Mouse (Mus musculus) c-Kit-positive CD71-negative TER-119-negative erythroid progenitor cells, embryonic 14.5 days (primary cell): ENCODE data around the gene Aldh1b1.

ENCODE experiments used
- DNase-seq: peaks from one replicate; pipeline ENCODE4 v3.0.0-alpha.2; 2013; ENCODE audit warnings: low read depth

The Aldh1b1 gene

GRCm38 (mm10) chr4:45785959-45786358 lies 12.9 kb upstream of the Aldh1b1 start:
- no peak for DNase-seq

- DNase-seq: no peak
Measured at GRCm38 (mm10) chr4:45786674-45787073, 12.1 kb upstream of the Aldh1b1 start.

DNA sequence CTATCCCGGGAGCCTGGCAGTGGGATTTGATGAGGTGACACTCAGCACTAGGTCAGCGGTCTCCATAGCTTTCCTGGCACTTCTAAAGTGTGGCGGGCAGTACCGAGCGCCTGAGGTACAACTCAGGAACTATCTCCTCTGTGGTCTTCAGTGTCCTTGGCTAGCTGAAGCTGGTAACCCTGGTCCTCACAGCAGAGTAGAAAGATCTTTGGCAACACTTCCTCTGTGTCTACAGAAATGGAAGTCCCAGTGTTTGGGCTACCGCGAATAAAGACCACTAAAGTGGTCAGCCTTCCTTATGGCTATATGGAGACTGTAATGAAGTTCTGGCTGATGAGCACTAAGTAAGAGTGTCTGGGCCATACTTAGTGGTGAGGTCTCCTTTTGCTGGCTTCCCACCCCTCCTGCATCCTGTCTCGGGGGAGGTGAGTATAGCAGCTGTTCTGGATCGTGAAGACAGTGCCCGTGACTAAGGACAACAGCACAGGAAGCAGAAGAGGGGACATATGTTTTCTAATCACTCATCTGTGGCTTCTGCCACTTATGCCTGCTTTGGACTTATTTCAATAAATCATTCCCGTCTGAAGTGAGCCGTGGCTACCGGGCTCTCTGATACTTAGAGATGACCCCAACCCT lies 10.3 kb upstream of the Aldh1b1 start:
- DNase-seq: no peak

DNA sequence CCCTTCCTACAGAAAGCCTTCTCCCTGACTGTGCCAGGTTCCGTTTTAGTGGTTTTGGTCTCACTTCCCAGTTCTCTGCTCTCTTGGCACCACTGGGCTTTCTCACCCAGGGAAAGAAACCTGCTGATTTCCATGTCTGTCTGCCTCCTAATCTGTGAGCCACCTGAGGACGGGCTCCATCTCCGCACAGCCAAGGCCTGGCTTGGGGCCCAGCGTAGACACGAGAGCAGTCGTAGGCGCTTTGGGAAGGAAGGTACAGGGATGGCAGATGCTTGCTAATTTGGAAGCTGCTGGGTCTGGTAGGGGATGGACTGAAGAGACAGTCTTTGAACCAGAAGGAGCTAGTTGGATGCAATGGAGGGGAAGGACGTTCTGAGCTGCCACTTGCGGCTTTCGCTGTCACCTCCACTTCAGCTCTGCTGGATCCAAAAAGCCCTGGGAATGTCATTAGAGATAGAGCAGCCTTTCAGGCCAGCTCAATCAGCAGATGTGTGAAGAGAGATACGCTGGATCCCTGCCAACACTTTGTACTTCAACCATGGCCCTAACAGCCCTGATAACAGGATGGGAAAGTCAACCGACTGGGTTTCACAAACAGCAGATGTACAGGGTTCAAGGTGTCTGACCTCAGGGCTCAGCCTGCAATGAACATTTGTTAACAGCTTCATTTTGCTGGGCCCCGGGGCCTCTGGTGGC lies 9.4 kb upstream of the Aldh1b1 start:
- no peak for DNase-seq

DNA sequence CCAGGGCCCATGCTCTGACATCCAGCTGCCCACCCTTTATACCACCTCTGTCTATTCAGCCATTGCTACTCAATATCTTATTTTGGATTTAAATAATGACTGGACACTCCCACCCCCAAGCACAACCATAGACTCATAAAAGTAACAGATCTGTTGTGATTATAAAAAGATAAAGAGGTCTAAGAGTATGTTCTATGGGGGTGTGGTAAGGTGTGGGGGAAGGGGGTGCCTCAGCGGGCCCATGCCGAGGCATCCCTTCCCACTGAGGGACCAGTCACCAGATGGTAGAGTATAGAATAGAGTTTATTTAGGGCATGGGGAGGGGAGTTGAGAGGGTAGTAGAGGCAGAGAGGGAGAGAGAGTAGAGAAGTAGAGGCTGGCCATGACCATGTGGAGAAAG lies 8.8 kb upstream of the Aldh1b1 start:
- no peak for DNase-seq

DNA sequence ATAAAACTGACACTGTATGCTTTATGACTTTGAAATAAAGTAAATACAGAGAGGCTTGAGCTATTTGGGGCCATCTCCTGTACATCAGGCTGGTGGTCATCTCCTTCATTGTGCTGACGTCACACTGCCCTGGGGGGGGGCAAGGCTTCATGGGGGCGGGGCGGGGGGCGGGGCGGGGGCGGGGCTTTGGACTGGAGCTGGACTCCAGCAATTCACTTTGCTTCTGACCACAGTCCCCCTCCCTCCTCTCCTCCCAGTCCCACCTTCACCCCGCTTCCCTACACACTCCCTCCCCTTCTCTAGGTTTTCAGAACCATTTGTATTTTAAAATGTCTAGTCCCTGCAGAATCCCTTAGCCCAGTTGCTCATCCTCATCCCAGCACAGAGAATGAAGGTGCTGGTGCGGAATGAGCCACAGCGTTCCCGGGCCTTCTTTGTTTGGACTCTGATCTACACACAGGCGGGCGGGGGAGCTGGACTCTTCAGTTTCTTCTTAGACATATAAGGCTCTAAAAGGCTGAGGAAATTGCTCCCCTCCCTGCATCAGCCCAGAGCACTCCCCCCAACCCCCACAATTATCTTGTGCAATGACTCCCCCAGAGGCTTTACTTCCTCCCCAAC lies 3.5 kb upstream of the Aldh1b1 start:
- DNase-seq: no peak

DNA sequence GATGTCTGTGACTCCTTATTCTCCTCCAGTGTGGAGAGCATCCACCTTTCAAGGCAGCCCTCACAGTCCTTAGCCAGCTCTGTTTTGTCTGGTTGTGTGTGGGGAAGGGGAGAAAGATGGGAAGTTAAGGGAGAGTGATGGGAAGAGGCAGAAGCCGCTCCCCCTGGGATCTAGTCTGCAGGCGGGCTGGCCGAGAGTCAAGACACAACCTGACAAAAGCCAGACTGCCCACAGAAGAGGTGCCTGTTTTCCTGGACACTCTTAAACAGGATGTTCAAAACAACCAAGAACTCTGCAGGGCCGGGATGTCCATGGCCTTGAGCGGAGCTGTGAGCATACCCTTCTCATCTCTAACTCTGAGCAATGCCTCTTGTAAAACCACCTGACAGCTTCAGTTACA lies 2.1 kb upstream of the Aldh1b1 start:
- no peak for DNase-seq

- DNase-seq: no peak
Measured at GRCm38 (mm10) chr4:45799956-45800537, 1.2 kb downstream of the Aldh1b1 start.

DNA sequence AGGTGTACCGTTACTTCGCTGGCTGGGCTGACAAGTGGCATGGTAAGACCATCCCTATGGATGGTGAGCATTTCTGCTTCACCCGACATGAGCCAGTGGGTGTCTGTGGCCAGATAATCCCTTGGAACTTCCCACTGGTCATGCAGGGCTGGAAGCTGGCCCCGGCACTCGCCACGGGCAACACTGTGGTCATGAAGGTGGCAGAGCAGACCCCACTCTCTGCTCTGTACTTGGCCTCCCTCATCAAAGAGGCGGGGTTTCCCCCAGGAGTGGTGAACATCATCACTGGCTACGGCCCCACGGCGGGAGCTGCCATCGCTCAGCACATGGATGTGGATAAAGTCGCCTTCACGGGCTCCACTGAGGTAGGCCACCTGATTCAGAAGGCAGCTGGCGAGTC lies 4.1 kb downstream of the Aldh1b1 start:
- DNase-seq: no peak

DNA sequence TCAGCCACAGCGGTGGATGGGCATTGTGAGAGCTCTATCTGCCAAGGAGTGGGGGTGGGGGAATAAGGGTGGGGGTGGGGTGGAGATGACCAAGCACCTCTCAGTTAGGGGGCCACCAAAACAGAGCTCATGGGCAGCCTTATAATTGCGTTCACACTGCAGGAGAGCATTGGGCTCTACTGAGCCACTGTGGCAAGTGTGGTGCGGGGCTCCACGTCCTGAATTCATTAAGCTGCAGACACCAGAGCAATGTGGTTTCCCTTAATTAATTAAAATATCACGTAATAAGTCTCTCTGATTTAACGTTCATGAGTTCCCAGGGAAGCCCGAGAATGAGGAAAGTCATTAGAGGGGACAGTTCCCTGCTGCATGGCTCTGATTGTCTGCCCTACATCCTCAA lies 9.2 kb downstream of the Aldh1b1 start:
- no peak for DNase-seq

- DNase-seq: no peak
Measured at GRCm38 (mm10) chr4:45811250-45811649, 12.4 kb downstream of the Aldh1b1 start.

DNA sequence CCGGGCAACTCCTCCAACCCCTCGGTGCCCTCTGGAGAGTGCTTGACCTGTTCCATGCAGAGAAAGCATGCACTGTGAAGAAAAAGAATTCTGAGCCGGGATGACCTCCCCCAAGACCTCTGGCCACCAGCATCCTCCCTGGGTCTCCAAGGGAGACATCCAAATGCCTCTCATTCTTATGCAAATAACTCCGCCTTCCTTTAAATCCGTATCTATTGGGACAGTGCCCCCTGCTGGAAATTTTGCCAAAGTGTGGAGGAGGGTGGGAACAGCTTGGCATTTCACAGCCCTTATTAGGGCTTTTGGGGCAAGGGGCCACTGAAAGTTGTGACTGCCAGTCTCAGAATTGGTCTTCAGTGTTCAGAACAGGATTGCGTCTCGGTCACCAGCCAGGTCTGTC lies 16.7 kb downstream of the Aldh1b1 start:
- DNase-seq: peak; percentile 34

DNA sequence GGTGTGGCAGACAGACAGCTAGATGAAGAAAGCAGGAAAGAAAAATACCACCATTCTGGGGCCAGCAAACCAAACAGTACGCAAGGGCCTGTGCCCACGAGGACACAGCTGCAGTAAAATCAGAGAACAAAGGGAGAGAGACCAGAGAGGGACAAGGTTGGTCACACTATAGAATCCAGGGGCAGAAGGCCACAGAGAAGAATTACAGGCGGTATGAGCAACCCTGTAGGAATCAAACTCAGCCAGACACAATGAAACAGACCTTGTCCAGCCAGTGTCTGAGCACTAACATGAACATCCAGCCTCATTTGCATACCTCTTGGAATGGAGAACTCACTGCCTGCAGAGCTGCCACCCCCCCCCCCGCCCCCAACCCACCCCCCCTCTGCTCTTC lies 20.0 kb downstream of the Aldh1b1 start:
- DNase-seq: no peak

- DNase-seq: peak; percentile 18
Measured at GRCm38 (mm10) chr4:45819208-45819931, 20.5 kb downstream of the Aldh1b1 start.

- DNase-seq: peak; percentile 60
Measured at GRCm38 (mm10) chr4:45820074-45820830, 21.4 kb downstream of the Aldh1b1 start.

GRCm38 (mm10) chr4:45821995-45822394 lies 23.2 kb downstream of the Aldh1b1 start:
- no peak for DNase-seq

GRCm38 (mm10) chr4:45822781-45823575 lies 24.2 kb downstream of the Aldh1b1 start:
- DNase-seq: no peak

DNA sequence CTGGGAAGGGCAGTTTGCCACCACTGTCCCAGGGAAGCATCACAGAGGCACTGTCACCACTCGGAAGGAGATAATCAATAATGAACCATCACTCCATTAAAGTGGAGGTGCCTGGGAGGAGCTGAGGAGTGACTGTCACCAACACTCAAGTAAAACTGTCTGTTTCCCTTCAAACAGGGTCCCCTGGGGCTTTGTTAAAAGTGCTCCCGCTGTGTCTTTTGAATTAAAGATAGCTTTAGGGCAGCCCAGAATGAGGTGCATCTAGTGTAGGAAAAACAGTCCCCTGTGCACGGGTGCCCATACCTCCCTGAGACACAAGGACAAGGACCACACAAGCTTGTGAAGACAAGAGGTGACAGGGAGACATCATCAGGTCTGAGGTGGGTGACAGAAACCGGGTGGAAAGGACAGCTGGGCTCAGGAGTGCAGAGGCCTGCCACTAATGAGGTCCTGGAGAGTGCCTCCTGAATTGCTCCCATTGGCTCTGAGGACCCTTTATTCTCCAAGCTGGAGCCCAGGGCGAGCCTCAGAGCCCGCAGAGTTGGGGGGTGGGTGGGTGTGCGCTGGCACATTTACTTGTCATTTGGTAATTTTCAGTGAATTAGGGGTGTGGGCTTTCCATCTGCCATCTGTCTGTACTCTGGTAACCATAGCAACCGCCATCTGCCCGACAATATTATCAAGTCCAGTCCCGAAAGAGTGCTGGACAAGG lies 25.4 kb downstream of the Aldh1b1 start:
- DNase-seq: no peak

DNA sequence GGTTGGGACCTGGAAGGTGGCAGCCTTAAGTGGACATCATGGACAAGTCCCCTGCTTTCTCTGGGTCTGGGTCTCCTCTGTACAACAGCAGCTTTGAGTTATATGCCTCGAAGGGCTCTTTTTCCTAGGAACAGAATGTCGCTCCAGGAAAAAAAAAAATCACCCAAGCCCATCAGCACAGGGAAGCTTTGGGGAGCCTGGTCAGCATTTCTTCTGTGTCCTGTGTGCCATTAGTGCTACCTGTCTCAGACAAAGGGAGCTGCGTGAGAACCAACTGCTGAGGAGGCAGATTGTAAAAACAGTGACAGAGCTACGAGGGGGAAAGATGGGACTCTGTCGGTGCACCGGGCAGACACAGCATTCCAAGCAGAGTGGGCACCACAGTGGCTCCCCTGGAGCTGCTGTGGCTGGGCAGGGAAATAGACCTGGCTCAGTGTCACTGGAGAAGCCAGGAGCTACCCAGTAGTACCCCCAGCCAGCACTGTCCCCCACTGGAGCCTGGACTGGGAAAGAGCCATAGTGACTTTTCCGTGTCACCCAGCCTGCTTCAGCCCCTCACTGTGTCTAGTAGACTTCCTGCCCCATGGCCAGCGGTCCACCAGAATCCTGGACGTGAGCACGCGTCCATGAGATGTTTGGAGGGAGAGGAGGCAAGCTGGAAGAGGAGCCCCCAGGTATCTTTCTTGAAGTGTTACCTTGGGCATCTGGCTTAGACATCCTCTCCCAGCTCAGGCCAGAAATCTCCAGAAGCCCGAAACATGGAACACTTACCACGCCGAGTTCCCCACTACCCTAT lies 26.1 kb downstream of the Aldh1b1 start:
- no peak for DNase-seq
